Mouse (Mus musculus): Measurements from ENCODE around the gene Ttc39b. TPM values are rescaled to one million over a fixed set of nuclear protein-coding genes. Genes with fewer than 3 reads are reported as not detected.
A peak's percentile ranks its signal among the peaks of the same experiment; 100 is the strongest.

Gene Ttc39b
- polyA plus RNA-seq, 1 experiment from 2014 or later, result 3.5 TPM

GRCm38 (mm10) chr4:83310990-83311389 is 13.1 kb downstream of the Ttc39b start:
- Histone ChIP-seq H3K4me2 (ENCODE audit: low read length) (no peak overlapping the region), H3K27me3 (ENCODE audit: control insufficient read depth, insufficient read depth, low read length) (no peaks in the 10 kb centered on the region), H3K9me3 (ENCODE audit: control insufficient read depth, low read length) (no peaks in the 10 kb centered on the region), H3K9ac (ENCODE audit: low read length) (no peak overlapping the region), H3K36me3 (ENCODE audit: control insufficient read depth, insufficient read depth, low read length) (no peaks in the 10 kb centered on the region), H3K27ac (replicated peaks in 1 of 2; ENCODE audit: control insufficient read depth in 1 of 2, insufficient read depth in 1 of 2, low read depth in 2 of 2, low read length in 2 of 2) (no peak overlapping the region), H3K4me1 (ENCODE audit: control insufficient read depth in 2 of 2, insufficient read depth in 2 of 2, low read length in 2 of 2) (peaks cover 9 to 26% of the 10 kb centered on the region in 2 experiments), H3K4me3 (ENCODE audit: control insufficient read depth in 1 of 2, insufficient read depth in 1 of 2, low read depth in 1 of 2, low read length in 2 of 2) (no peak overlapping the region)
- ATAC-seq (ENCODE audit: insufficient number of reproducible peaks, insufficient read depth, low FRiP score, low read depth), result no peak
- 83% methylated on average over 10 of the region's 10 CpGs for WGBS

- Histone ChIP-seq H3K4me1 (ENCODE audit: control insufficient read depth in 2 of 2, insufficient read depth in 2 of 2, low read length in 2 of 2) (peaks cover 5 to 14% of the 10 kb centered on the region in 2 experiments), H3K4me3 (ENCODE audit: control insufficient read depth in 1 of 2, insufficient read depth in 1 of 2, low read depth in 1 of 2, low read length in 2 of 2) (no peak overlapping the region), H3K36me3 (ENCODE audit: control insufficient read depth, insufficient read depth, low read length) (no peaks in the 10 kb centered on the region), H3K27me3 (ENCODE audit: control insufficient read depth, insufficient read depth, low read length) (no peaks in the 10 kb centered on the region), H3K9ac (ENCODE audit: low read length) (no peak overlapping the region), H3K9me3 (ENCODE audit: control insufficient read depth, low read length) (no peaks in the 10 kb centered on the region), H3K4me2 (ENCODE audit: low read length) (no peak overlapping the region), H3K27ac (replicated peaks in 1 of 2; ENCODE audit: control insufficient read depth in 1 of 2, insufficient read depth in 1 of 2, low read depth in 2 of 2, low read length in 2 of 2) (no peak overlapping the region)
- WGBS, result 77% methylated on average over 3 of the region's 3 CpGs
- ATAC-seq (ENCODE audit: insufficient number of reproducible peaks, insufficient read depth, low FRiP score, low read depth), result no peak
Measured at GRCm38 (mm10) chr4:83308914-83309313, 15.1 kb downstream of the Ttc39b start.

GRCm38 (mm10) chr4:83307686-83308469 is 16.2 kb downstream of the Ttc39b start:
- Histone ChIP-seq H3K9ac (ENCODE audit: low read length) (no peak overlapping the region), H3K36me3 (ENCODE audit: control insufficient read depth, insufficient read depth, low read length) (no peaks in the 10 kb centered on the region), H3K27me3 (ENCODE audit: control insufficient read depth, insufficient read depth, low read length) (no peaks in the 10 kb centered on the region), H3K9me3 (ENCODE audit: control insufficient read depth, low read length) (no peaks in the 10 kb centered on the region), H3K4me3 (ENCODE audit: control insufficient read depth in 1 of 2, insufficient read depth in 1 of 2, low read depth in 1 of 2, low read length in 2 of 2) (no peak overlapping the region), H3K27ac (replicated peaks in 1 of 2; ENCODE audit: control insufficient read depth in 1 of 2, insufficient read depth in 1 of 2, low read depth in 2 of 2, low read length in 2 of 2) (0 out of 4 replicates have a peak overlapping the region, but pooled peaks of 1 of the 2 experiments have one; percentile 12), H3K4me2 (ENCODE audit: low read length) (peak overlapping the region; percentile 21), H3K4me1 (ENCODE audit: control insufficient read depth in 2 of 2, insufficient read depth in 2 of 2, low read length in 2 of 2) (peaks cover 8 to 17% of the 10 kb centered on the region in 2 experiments)
- no peak; the same call in 1 of the 2 replicates for ATAC-seq (ENCODE audit: insufficient number of reproducible peaks, insufficient read depth, low FRiP score, low read depth)
- 32% methylated on average over 12 of the region's 12 CpGs for WGBS

GRCm38 (mm10) chr4:83306879-83307278 is 17.2 kb downstream of the Ttc39b start:
- H3K36me3 ChIP-seq (ENCODE audit: control insufficient read depth, insufficient read depth, low read length), result no peaks in the 10 kb centered on the region
- H3K27ac ChIP-seq (replicated peaks in 1 of 2; ENCODE audit: control insufficient read depth in 1 of 2, insufficient read depth in 1 of 2, low read depth in 2 of 2, low read length in 2 of 2), result no peak overlapping the region
- H3K27me3 ChIP-seq (ENCODE audit: control insufficient read depth, insufficient read depth, low read length), result no peaks in the 10 kb centered on the region
- H3K4me1 ChIP-seq (ENCODE audit: control insufficient read depth in 2 of 2, insufficient read depth in 2 of 2, low read length in 2 of 2), result peaks cover 9 to 17% of the 10 kb centered on the region in 2 experiments
- ATAC-seq (ENCODE audit: insufficient number of reproducible peaks, insufficient read depth, low FRiP score, low read depth), result no peak
- no peak overlapping the region for H3K4me3 ChIP-seq (ENCODE audit: control insufficient read depth in 1 of 2, insufficient read depth in 1 of 2, low read depth in 1 of 2, low read length in 2 of 2)
- H3K9me3 ChIP-seq (ENCODE audit: control insufficient read depth, low read length), result no peaks in the 10 kb centered on the region
- 76% methylated on average over 7 of the region's 7 CpGs for WGBS
- H3K9ac ChIP-seq (ENCODE audit: low read length), result no peak overlapping the region
- H3K4me2 ChIP-seq (ENCODE audit: low read length), result no peak overlapping the region

- Histone ChIP-seq H3K27me3 (ENCODE audit: control insufficient read depth, insufficient read depth, low read length) (no peaks in the 10 kb centered on the region), H3K36me3 (ENCODE audit: control insufficient read depth, insufficient read depth, low read length) (no peaks in the 10 kb centered on the region), H3K9me3 (ENCODE audit: control insufficient read depth, low read length) (no peaks in the 10 kb centered on the region), H3K4me3 (ENCODE audit: control insufficient read depth in 1 of 2, insufficient read depth in 1 of 2, low read depth in 1 of 2, low read length in 2 of 2) (no peak overlapping the region), H3K4me1 (ENCODE audit: control insufficient read depth in 2 of 2, insufficient read depth in 2 of 2, low read length in 2 of 2) (peaks cover 9 to 17% of the 10 kb centered on the region in 2 experiments), H3K4me2 (ENCODE audit: low read length) (no peak overlapping the region), H3K27ac (replicated peaks in 1 of 2; ENCODE audit: control insufficient read depth in 1 of 2, insufficient read depth in 1 of 2, low read depth in 2 of 2, low read length in 2 of 2) (no peak overlapping the region), H3K9ac (ENCODE audit: low read length) (no peak overlapping the region)
- 71% methylated on average over 2 of the region's 2 CpGs for WGBS
- no peak for ATAC-seq (ENCODE audit: insufficient number of reproducible peaks, insufficient read depth, low FRiP score, low read depth)
Measured at GRCm38 (mm10) chr4:83305099-83305498, 19.0 kb downstream of the Ttc39b start.

GRCm38 (mm10) chr4:83302887-83303827 is 20.9 kb downstream of the Ttc39b start:
- Histone ChIP-seq H3K9ac (ENCODE audit: low read length) (0 out of 2 replicates have a peak overlapping the region, but pooled peaks have one; percentile 46), H3K36me3 (ENCODE audit: control insufficient read depth, insufficient read depth, low read length) (no peaks in the 10 kb centered on the region), H3K4me1 (ENCODE audit: control insufficient read depth in 2 of 2, insufficient read depth in 2 of 2, low read length in 2 of 2) (peaks cover 8 to 9% of the 10 kb centered on the region in 2 experiments), H3K27me3 (ENCODE audit: control insufficient read depth, insufficient read depth, low read length) (no peaks in the 10 kb centered on the region), H3K27ac (replicated peaks in 1 of 2; ENCODE audit: control insufficient read depth in 1 of 2, insufficient read depth in 1 of 2, low read depth in 2 of 2, low read length in 2 of 2) (no peak overlapping the region), H3K4me2 (ENCODE audit: low read length) (peak overlapping the region; percentile 50), H3K9me3 (ENCODE audit: control insufficient read depth, low read length) (no peaks in the 10 kb centered on the region), H3K4me3 (ENCODE audit: control insufficient read depth in 1 of 2, insufficient read depth in 1 of 2, low read depth in 1 of 2, low read length in 2 of 2) (no peak overlapping the region)
- WGBS, result 33% methylated on average over 13 of the region's 13 CpGs
- ATAC-seq (ENCODE audit: insufficient number of reproducible peaks, insufficient read depth, low FRiP score, low read depth), result no peak

- Histone ChIP-seq H3K27ac (replicated peaks in 1 of 2; ENCODE audit: control insufficient read depth in 1 of 2, insufficient read depth in 1 of 2, low read depth in 2 of 2, low read length in 2 of 2) (no peak overlapping the region), H3K27me3 (ENCODE audit: control insufficient read depth, insufficient read depth, low read length) (no peaks in the 10 kb centered on the region), H3K9ac (ENCODE audit: low read length) (no peak overlapping the region), H3K4me1 (ENCODE audit: control insufficient read depth in 2 of 2, insufficient read depth in 2 of 2, low read length in 2 of 2) (peaks cover 3% of the 10 kb centered on the region in 2 experiments; a peak in 3 of 4 replicates), H3K4me2 (ENCODE audit: low read length) (no peak overlapping the region), H3K9me3 (ENCODE audit: control insufficient read depth, low read length) (no peaks in the 10 kb centered on the region), H3K4me3 (ENCODE audit: control insufficient read depth in 1 of 2, insufficient read depth in 1 of 2, low read depth in 1 of 2, low read length in 2 of 2) (no peak overlapping the region), H3K36me3 (ENCODE audit: control insufficient read depth, insufficient read depth, low read length) (no peaks in the 10 kb centered on the region)
- 86% methylated on average over 16 of the region's 16 CpGs for WGBS
- ATAC-seq (ENCODE audit: insufficient number of reproducible peaks, insufficient read depth, low FRiP score, low read depth), result no peak
Measured at GRCm38 (mm10) chr4:83302123-83302737, 21.8 kb downstream of the Ttc39b start.

Data from heart, embryonic 14.5 days (tissue).